Mouse (Mus musculus) erythroblast, embryonic 14.5 days (primary cell): Measurements from ENCODE around the gene Pacrg.

ENCODE experiments used
- GATA1 ChIP-seq: IDR thresholded peaks from 2 replicates; pipeline ENCODE4 v1.6.1; 2012; ENCODE audit warnings: low read length, inconsistent platforms, mixed read lengths
- TAL1 ChIP-seq: IDR thresholded peaks from 3 replicates; pipeline ENCODE4 v1.6.1; 2012; ENCODE audit warnings: low read length, inconsistent platforms, mixed read lengths

- no peak for TF ChIP-seq TAL1
- TF ChIP-seq GATA1, result no peak
Measured at GRCm38 (mm10) chr17:10501439-10501838, 338.7 kb downstream of the Pacrg start.
